Mouse (Mus musculus): ENCODE results near the gene Scel.

The Scel gene

GRCm38 (mm10) chr14:103568433-103568832, 55.3 kb downstream of the Scel start:
- in situ Hi-C loops (cut with MseI, MboI) = no loop called here

GRCm38 (mm10) chr14:103571598-103572320, 58.6 kb downstream of the Scel start:
- in situ Hi-C loops (cut with MseI, MboI) = no loop called here

- in situ Hi-C loops (cut with MseI, MboI) = no loop called here
Measured at GRCm38 (mm10) chr14:103575854-103576253, 62.7 kb downstream of the Scel start.

GRCm38 (mm10) chr14:103577011-103577410, 63.9 kb downstream of the Scel start:
- in situ Hi-C loops (cut with MseI, MboI) = no loop called here

GRCm38 (mm10) chr14:103586662-103587061, 73.5 kb downstream of the Scel start:
- in situ Hi-C loops (cut with MseI, MboI) = no loop called here

- in situ Hi-C loops (cut with MseI, MboI) = no loop called here
Measured at GRCm38 (mm10) chr14:103587208-103587900, 74.2 kb downstream of the Scel start.

- in situ Hi-C loops (cut with MseI, MboI) = no loop called here
Measured at GRCm38 (mm10) chr14:103589819-103590218, 76.7 kb downstream of the Scel start.

- in situ Hi-C loops (cut with MseI, MboI) = no loop called here
Measured at GRCm38 (mm10) chr14:103595870-103596269, 82.7 kb downstream of the Scel start.

- in situ Hi-C loops (cut with MseI, MboI) = no loop called here
Measured at GRCm38 (mm10) chr14:103608063-103608462, 94.9 kb downstream of the Scel start.

GRCm38 (mm10) chr14:103613573-103614271, 100.6 kb downstream of the Scel start:
- in situ Hi-C loops (cut with MseI, MboI) = no loop called here

GRCm38 (mm10) chr14:103614272-103614587, 101.1 kb downstream of the Scel start:
- in situ Hi-C loops (cut with MseI, MboI) = no loop called here

- in situ Hi-C loops (cut with MseI, MboI) = no loop called here
Measured at GRCm38 (mm10) chr14:103619756-103620155, 106.6 kb downstream of the Scel start.

GRCm38 (mm10) chr14:103621207-103621606, 108.1 kb downstream of the Scel start:
- in situ Hi-C loops (cut with MseI, MboI) = no loop called here

- in situ Hi-C loops (cut with MseI, MboI) = no loop called here
Measured at GRCm38 (mm10) chr14:103626100-103626499, 113.0 kb downstream of the Scel start.

GRCm38 (mm10) chr14:103629639-103630364, 116.7 kb downstream of the Scel start:
- in situ Hi-C loops (cut with MseI, MboI) = no loop called here

GRCm38 (mm10) chr14:103630545-103630944, 117.4 kb downstream of the Scel start:
- in situ Hi-C loops (cut with MseI, MboI) = no loop called here

- in situ Hi-C loops (cut with MseI, MboI) = no loop called here
Measured at GRCm38 (mm10) chr14:103643933-103644332, 130.8 kb downstream of the Scel start.

- in situ Hi-C loops (cut with MseI, MboI) = no loop called here
Measured at GRCm38 (mm10) chr14:103647981-103648380, 134.8 kb downstream of the Scel start.

- in situ Hi-C loops (cut with MseI, MboI) = no loop called here
Measured at GRCm38 (mm10) chr14:103648623-103649255, 135.6 kb downstream of the Scel start.

GRCm38 (mm10) chr14:103649302-103649701, 136.2 kb downstream of the Scel start:
- in situ Hi-C loops (cut with MseI, MboI) = no loop called here

- in situ Hi-C loops (cut with MseI, MboI) = no loop called here
Measured at GRCm38 (mm10) chr14:103649896-103650334, 136.8 kb downstream of the Scel start, which contains the start of gene Slain1. Gene Slain1 (plus strand): TSS chr14:103650228.
